Mouse (Mus musculus) intestine, postnatal 0 days (tissue): ENCODE measurements around the gene Tor1b. TPM values are rescaled to one million over a fixed set of nuclear protein-coding genes. Genes with fewer than 3 reads are reported as not detected.

Experiments
- ATAC-seq: fragments of 200-750 bp; cut with Nextera tagmentation; 2 replicates; pipeline ENCODE4 v1.8.0; 2017; ENCODE audit warnings: mild to moderate bottlenecking, moderate TSS enrichment, moderate library complexity
- H3K27ac ChIP-seq: fragments of 300-500 bp; sonication (generic); 2 replicates; pipeline ENCODE4 v1.5.1; 2014; ENCODE audit warnings: mild to moderate bottlenecking, low read depth, low read length, moderate library complexity
- H3K27me3 ChIP-seq: fragments of 300-500 bp; sonication (generic); replicated peaks from 2 replicates; pipeline ENCODE4 v1.6.1; 2014; ENCODE audit warnings: low read length, mixed read lengths; ENCODE audit not compliant: control insufficient read depth, insufficient read depth
- H3K36me3 ChIP-seq: fragments of 300-500 bp; sonication (generic); 2 replicates; pipeline ENCODE4 v1.6.1; 2014; ENCODE audit warnings: mild to moderate bottlenecking, moderate library complexity; ENCODE audit not compliant: control insufficient read depth, insufficient read depth
- H3K4me1 ChIP-seq: fragments of 300-500 bp; sonication (generic); replicated peaks from 2 replicates; pipeline ENCODE4 v1.6.1; 2014; ENCODE audit warnings: antibody characterized with exemption, low read length, mixed read lengths; ENCODE audit not compliant: control insufficient read depth, insufficient read depth
- H3K4me2 ChIP-seq: fragments of 300-500 bp; sonication (generic); replicated peaks from 2 replicates; pipeline ENCODE4 v1.6.1; 2014; ENCODE audit warnings: low read depth, mild to moderate bottlenecking, moderate library complexity
- H3K4me3 ChIP-seq: fragments of 300-500 bp; sonication (generic); 2 replicates; pipeline ENCODE4 v1.5.1; 2014; ENCODE audit warnings: low read depth, low read length
- H3K9ac ChIP-seq: fragments of 300-500 bp; sonication (generic); 2 replicates; pipeline ENCODE4 v1.6.1; 2014; ENCODE audit warnings: mild to moderate bottlenecking, low read depth, low read length
- H3K9me3 ChIP-seq: fragments of 300-500 bp; sonication (generic); 2 replicates; pipeline ENCODE4 v1.6.1; 2016; ENCODE audit warnings: mixed run types; ENCODE audit not compliant: control insufficient read depth
- CTCF ChIP-seq: sonication (generic); IDR thresholded peaks from 2 replicates; pipeline ENCODE4 v1.5.1; 2016; ENCODE audit warnings: low read depth, mild to moderate bottlenecking, control low read depth, antibody characterized with exemption, moderate library complexity
- WGBS: fragments of 180-500 bp; shearing (Covaris S2); extraction: QIAGEN DNeasy Blood & Tissue Kit; methylation state at CpG from one replicate; pipeline ENCODE4 v1.1.7; 2014; 5-methylcytosine and 5-hydroxymethylcytosine counted together
- polyA plus RNA-seq: library from polyadenylated mRNA; unstranded; fragments of >200 nt; fragmentation: Nextera tagmentation; extraction: Ambion mirVana; gene quantifications from 2 replicates; pipeline ENCODE4 v1.2.1, GENCODE M21; 2015

The Tor1b gene
- polyA plus RNA-seq, result 13.3 and 14.6 TPM in 2 replicates

DNA sequence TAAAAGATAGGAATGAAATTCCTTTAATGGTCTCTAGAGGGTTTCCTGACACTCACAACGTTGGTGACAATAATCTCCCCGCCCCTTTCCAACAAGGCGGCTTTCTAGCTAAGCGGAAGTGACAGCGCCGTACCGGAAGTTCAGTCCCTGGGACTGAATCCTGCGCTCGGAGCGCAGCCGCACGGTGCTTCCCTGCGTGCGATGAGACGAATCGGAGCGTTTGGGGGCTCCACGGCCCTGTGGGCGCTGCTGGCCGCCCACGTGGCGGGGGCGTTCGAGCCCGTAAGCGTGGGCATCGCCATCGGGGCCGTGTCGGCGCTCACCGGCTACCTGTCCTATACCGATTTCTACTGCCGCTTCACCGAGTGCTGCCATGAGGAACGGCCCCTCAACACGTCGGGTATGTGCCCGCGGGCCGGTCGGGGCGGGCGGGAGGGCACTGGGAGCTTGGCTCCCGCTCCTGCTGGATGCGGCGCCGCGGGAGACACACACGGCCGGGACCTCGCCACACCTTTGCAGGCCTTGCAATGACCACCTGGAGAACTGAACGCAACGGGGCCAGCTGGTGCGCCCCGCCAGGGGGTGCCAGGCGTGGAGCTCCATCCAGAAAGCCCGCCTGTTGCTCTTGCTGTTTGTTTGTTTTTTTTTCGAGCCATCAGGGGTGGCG, at the start of gene Tor1b:
Gene Tor1b (plus strand): TSS at position 136 of the 667 bp plus-strand sequence.
- peak within 1 kb of the TSS; percentile 71 for H3K27ac ChIP-seq
- H3K4me1 ChIP-seq, result peaks cover 11% of the 10 kb centered on the region; the same call in 1 of the 2 replicates
- H3K27me3 ChIP-seq, result no peaks in the 10 kb centered on the region
- peak; percentile 57 for TF ChIP-seq CTCF
- peaks cover 26% of the 10 kb centered on the region for H3K36me3 ChIP-seq
- peak within 1 kb of the TSS; percentile 68 for H3K4me3 ChIP-seq
- peak; percentile 85 for ATAC-seq
- peak within 1 kb of the TSS; percentile 65 for H3K9ac ChIP-seq
- peak within 1 kb of the TSS; percentile 91 for H3K4me2 ChIP-seq
- no peaks in the 10 kb centered on the region for H3K9me3 ChIP-seq
- WGBS, result under 1% methylated on average over 60 of the region's 60 CpGs

DNA sequence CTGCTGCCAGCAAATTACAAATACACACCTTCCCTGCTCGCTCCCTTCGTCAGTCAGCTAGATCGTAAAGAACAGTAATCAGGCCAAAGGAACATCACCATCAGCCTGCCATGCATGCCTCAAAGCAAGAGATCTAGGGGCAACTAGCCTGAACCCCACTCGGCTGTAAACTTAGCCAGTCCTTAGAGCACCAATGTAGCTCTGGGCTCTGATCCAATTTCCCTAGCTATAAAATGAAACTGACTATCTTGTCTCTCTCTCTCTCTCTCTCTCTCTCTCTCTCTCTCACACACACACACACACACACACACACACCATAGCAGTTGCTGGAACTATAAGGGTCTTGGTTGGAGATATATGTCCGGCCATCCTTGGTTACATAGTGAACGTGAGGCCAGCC, 48.5 kb upstream of the Tor1b start:
- H3K27ac ChIP-seq, result no peak overlapping the region
- H3K9me3 ChIP-seq, result no peaks in the 10 kb centered on the region
- peaks cover 11% of the 10 kb centered on the region; the same call in 1 of the 2 replicates for H3K27me3 ChIP-seq
- WGBS, result 64% methylated on average over 6 of the region's 6 CpGs
- ATAC-seq, result no peak
- no peak overlapping the region for H3K4me2 ChIP-seq
- no peak overlapping the region for H3K4me3 ChIP-seq
- no peak for TF ChIP-seq CTCF
- no peak overlapping the region for H3K9ac ChIP-seq
- no peaks in the 10 kb centered on the region for H3K36me3 ChIP-seq
- no peaks in the 10 kb centered on the region for H3K4me1 ChIP-seq

DNA sequence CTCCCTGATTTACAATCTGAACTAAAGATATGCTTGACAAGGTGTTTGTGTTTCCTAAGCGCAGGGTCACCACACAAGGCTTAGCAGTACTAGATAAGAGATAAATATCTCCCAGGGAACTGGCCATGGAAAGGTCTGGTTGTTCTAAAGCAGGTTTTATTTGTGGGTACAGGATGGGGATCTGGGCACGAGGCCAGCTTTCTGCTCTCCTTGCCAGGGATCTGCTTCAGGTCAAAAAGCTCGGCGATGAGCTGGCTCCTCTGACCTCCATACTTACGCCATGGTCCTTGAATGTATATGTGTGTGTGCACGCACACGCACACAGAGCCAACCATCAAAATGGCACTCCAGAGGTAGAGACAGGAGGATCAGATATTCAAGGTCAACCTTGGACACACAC, 47.8 kb upstream of the Tor1b start:
- H3K4me1 ChIP-seq, result no peaks in the 10 kb centered on the region
- no peak for TF ChIP-seq CTCF
- ATAC-seq, result no peak
- H3K27ac ChIP-seq, result no peak overlapping the region
- H3K9ac ChIP-seq, result no peak overlapping the region
- no peaks in the 10 kb centered on the region for H3K9me3 ChIP-seq
- WGBS, result 57% methylated on average over 7 of the region's 7 CpGs
- peaks cover 11% of the 10 kb centered on the region; the same call in 1 of the 2 replicates for H3K27me3 ChIP-seq
- no peaks in the 10 kb centered on the region for H3K36me3 ChIP-seq
- no peak overlapping the region for H3K4me3 ChIP-seq
- no peak overlapping the region for H3K4me2 ChIP-seq

DNA sequence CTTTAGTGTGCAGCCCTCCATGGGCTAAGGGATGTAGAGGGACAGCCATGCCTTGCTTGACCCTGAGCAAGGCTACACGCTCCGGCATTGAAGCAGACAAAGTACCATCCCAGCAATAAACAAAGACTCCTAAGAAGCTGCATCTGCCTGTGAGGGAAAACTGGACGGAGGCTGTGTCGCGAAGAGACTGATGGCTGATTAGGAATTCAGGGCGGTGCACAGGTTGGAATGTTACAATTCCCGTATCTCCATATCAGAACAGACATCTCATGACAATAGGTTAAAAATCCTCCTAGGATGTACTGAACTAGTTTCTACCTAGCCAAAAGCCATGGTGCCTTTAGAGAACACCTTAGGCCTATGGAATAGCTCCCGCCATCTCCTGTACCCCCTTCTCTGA, 46.9 kb upstream of the Tor1b start:
- Histone ChIP-seq H3K4me3 (no peak overlapping the region), H3K4me1 (no peaks in the 10 kb centered on the region), H3K27me3 (peaks cover 8% of the 10 kb centered on the region; the same call in 1 of the 2 replicates), H3K27ac (no peak overlapping the region), H3K4me2 (no peak overlapping the region), H3K9me3 (no peaks in the 10 kb centered on the region), H3K9ac (no peak overlapping the region), H3K36me3 (no peaks in the 10 kb centered on the region)
- no peak for TF ChIP-seq CTCF
- no peak for ATAC-seq
- WGBS, result 82% methylated on average over 8 of the region's 8 CpGs

DNA sequence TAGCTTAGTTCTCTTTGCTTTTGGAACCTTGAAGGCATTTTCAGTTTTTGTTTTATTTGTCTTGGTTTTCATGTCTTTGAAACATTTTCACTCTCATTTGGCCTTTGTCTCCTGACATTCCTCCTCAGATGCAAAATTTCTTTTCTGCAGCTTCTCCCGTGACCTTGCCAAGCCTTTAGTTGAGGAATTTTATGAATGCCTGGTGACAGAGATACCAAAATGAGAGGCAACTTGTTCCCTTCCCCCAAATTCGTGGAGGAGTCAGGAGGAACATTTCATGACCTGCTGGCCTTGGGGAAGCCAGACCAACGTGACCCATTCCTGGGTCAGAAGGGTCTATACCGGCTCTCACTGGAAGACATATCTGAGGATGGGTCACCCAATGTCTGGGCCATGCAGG, 46.1 kb upstream of the Tor1b start:
- H3K4me3 ChIP-seq, result no peak overlapping the region
- no peak for ATAC-seq
- WGBS, result 68% methylated on average over 4 of the region's 4 CpGs
- peaks cover 7% of the 10 kb centered on the region; the same call in 1 of the 2 replicates for H3K27me3 ChIP-seq
- H3K27ac ChIP-seq, result no peak overlapping the region
- H3K9ac ChIP-seq, result no peak overlapping the region
- no peaks in the 10 kb centered on the region for H3K36me3 ChIP-seq
- no peak for TF ChIP-seq CTCF
- no peak overlapping the region for H3K4me2 ChIP-seq
- no peaks in the 10 kb centered on the region for H3K9me3 ChIP-seq
- no peaks in the 10 kb centered on the region for H3K4me1 ChIP-seq

DNA sequence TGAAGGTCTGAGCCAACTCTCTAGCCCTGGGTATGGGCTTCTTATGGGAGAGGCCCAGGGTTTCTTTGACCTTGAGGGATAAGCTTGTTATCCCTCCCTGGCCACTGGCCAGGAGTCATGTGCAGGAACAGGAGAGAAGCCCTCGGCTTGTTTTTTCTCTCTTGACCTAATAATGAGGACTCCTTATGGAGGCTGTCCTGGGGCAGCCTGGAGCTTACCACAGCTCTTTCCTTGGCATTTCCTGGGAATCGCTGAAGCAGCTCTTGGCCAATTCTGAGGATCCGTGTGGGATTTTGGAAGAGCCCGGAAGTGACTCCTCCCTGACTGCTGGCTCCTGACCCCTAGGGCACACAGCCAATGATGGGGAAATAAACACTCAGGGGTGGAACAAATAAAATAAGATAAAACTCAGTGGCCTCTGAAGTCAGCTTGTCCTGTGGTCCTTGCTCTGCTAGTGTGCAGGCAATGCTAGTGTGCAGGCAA, 40.4 kb upstream of the Tor1b start:
- 40% methylated on average over 4 of the region's 4 CpGs for WGBS
- no peak for TF ChIP-seq CTCF
- H3K4me2 ChIP-seq, result no peak overlapping the region
- H3K36me3 ChIP-seq, result no peaks in the 10 kb centered on the region
- H3K4me1 ChIP-seq, result no peaks in the 10 kb centered on the region
- ATAC-seq, result no peak
- H3K9me3 ChIP-seq, result no peaks in the 10 kb centered on the region
- no peak overlapping the region for H3K4me3 ChIP-seq
- peaks cover 3% of the 10 kb centered on the region; the same call in 1 of the 2 replicates for H3K27me3 ChIP-seq
- H3K27ac ChIP-seq, result no peak overlapping the region
- no peak overlapping the region for H3K9ac ChIP-seq
